Mouse (Mus musculus) forebrain, embryonic 10.5 days (tissue): ENCODE measurements around the gene Bex3. TPM values are rescaled to one million over a fixed set of nuclear protein-coding genes. Genes with fewer than 3 reads are reported as not detected.
"Not testable (repeated sequence)": the region's sequence is repeated elsewhere in the genome, so short reads cannot be mapped to it uniquely, and the experiment has no call there.

Source experiments
- DNase-seq: peaks from one replicate; pipeline ENCODE4 v3.0.0-alpha.2; 2017; ENCODE audit warnings: low spot score; ENCODE audit errors: extremely low spot score
- H3K27ac ChIP-seq: fragments of 300-500 bp; sonication (generic); 2 replicates; pipeline ENCODE4 v1.5.1; 2016; ENCODE audit warnings: mild to moderate bottlenecking
- H3K27me3 ChIP-seq: fragments of 300-500 bp; sonication (generic); 2 replicates; pipeline ENCODE4 v1.6.1; 2016; ENCODE audit warnings: mild to moderate bottlenecking; ENCODE audit not compliant: poor library complexity, severe bottlenecking
- H3K36me3 ChIP-seq: fragments of 300-500 bp; sonication (generic); replicated peaks from 2 replicates; pipeline ENCODE4 v1.6.1; 2016; ENCODE audit warnings: mild to moderate bottlenecking, moderate library complexity
- H3K4me1 ChIP-seq: fragments of 300-500 bp; sonication (generic); 2 replicates; pipeline ENCODE4 v1.6.1; 2016
- H3K4me3 ChIP-seq: fragments of 300-500 bp; sonication (generic); 2 replicates; pipeline ENCODE4 v1.5.1; 2016; ENCODE audit warnings: mild to moderate bottlenecking, moderate library complexity
- H3K9me3 ChIP-seq: fragments of 300-500 bp; sonication (generic); 2 replicates; pipeline ENCODE4 v1.6.1; 2016; ENCODE audit warnings: mild to moderate bottlenecking, moderate library complexity
- WGBS: fragments of 180-500 bp; shearing (Covaris S2); methylation state at CpG from one replicate; pipeline ENCODE4 v1.1.7; 2016; 5-methylcytosine and 5-hydroxymethylcytosine counted together
- polyA plus RNA-seq: library from polyadenylated mRNA; unstranded; fragments of >200 nt; fragmentation: Nextera tagmentation; extraction: Ambion mirVana; gene quantifications from 2 replicates; pipeline ENCODE4 v1.2.1, GENCODE M21; 2016

Gene Bex3
- polyA plus RNA-seq = 666 and 672 TPM in 2 replicates

DNA sequence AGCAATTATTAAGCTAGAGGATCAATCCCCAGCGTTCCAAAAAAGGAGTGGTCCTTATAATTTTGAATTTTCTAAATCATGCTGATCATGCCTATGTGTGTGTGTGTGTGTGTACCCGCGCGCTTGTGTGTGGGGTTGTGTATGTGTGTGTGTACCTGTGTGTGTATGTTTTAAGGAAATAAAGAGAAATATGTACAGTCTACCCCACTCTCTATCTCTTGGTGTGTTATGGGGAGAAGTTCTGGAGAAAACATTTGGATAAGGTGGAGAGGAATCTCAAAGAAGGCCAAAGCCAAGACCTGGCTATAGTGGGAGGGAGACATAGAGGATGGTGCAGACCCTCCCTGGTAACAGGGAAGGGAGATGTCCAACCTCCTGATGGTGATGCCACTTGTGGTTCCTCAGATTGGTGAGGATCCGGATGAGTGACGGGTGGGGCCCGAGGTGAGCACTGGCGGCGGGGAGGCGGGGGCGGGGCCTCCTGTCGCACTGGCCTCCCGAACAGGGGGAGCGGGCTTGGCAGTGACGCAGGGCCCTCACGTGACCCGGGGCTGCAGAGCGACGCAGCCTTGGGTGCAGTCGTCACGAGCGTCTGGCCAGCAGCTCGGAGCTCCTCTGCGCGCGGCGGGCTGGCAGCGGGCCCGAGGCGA, at the start of gene Bex3:
Gene Bex3 (plus strand): TSS at position 511 of the 650 bp plus-strand sequence.
- peak within 1 kb of the TSS; percentile 85 for H3K27ac ChIP-seq

DNA sequence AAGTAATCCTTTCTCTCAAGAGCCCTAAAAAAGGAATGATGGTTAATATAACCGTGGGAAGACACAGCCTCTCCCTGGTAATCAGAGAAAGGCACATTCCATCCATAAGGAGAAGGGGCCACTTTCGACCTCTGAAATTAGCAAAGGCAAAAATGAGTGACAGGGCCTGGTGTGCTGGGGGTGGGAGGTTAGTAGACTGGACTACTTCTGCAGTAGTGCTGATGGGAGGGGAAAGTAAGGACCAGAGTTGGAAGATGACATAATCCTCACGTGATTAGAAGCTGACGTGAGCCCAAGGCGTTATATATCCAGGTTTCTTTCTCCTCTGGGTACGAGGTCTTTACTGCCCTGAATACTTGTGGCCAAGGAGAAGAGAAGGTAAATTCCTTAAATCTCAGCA, 46.3 kb upstream of the Bex3 start:
- WGBS = 75% methylated on average over 6 of the region's 6 CpGs

More for the DNA sequence above, at the start of gene Bex3:
- Histone ChIP-seq H3K36me3 (peaks cover 14% of the 10 kb centered on the region), H3K27me3 (peaks cover 37% of the 10 kb centered on the region), H3K4me1 (peaks cover 22% of the 10 kb centered on the region), H3K4me3 (peak within 1 kb of the TSS; percentile 55)
- H3K9me3 ChIP-seq, DNase-seq: not testable (repeated sequence)
- 37% methylated on average over 12 of the region's 30 CpGs for WGBS

DNA sequence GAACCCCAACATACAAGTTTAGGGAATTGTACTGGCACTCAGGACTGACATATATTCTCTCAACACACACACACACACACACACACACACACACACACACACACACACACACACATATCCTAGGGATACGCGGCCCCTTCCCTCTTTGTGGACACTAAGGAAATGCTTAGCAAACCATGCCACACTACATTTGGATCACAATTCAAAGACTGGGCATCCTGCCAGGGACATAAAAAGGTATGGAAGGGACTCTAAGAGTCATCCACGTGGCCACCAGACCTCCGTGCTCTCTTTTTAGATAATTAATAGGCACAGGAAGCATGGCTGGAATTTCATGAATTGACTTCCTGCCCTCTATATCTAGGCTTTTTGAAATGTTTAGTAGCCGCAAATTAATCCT, 42.3 kb upstream of the Bex3 start:
- peaks cover 45% of the 10 kb centered on the region for H3K27me3 ChIP-seq
- no peaks in the 10 kb centered on the region for H3K4me1 ChIP-seq
- WGBS = 86% methylated on average over 5 of the region's 5 CpGs
- H3K27ac ChIP-seq = no peak overlapping the region
- no peak for DNase-seq
- no peaks in the 10 kb centered on the region for H3K36me3 ChIP-seq
- H3K9me3 ChIP-seq = no peaks in the 10 kb centered on the region
- H3K4me3 ChIP-seq = no peak overlapping the region

More for the DNA sequence above, 46.3 kb upstream of the Bex3 start:
- Histone ChIP-seq H3K36me3 (no peaks in the 10 kb centered on the region), H3K9me3 (no peaks in the 10 kb centered on the region), H3K27me3 (peaks cover 42% of the 10 kb centered on the region), H3K4me1 (no peaks in the 10 kb centered on the region), H3K27ac (no peak overlapping the region), H3K4me3 (no peak overlapping the region)
- no peak for DNase-seq

DNA sequence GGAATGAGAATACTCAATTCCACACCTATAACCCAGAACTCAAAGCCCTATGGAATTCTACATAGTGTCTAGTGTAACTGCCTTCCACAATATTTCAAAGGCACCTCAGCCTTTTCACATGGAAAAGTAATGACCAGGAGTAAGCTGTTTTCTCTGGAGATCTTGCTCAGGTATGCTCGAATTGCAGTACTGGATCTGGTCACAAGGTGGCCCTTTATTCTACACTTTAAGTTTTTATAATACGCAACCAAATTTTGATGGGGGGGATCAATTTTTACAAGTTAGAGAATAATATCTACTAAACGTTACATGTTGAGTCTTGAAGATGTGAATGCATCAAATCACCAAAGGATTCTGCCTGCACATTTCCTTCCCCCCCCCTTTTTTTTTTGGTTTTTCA, 31.9 kb upstream of the Bex3 start:
- H3K27me3 ChIP-seq = peaks cover 22% of the 10 kb centered on the region
- H3K4me1 ChIP-seq = no peaks in the 10 kb centered on the region
- H3K27ac ChIP-seq = no peak overlapping the region
- no peaks in the 10 kb centered on the region for H3K9me3 ChIP-seq
- no peaks in the 10 kb centered on the region for H3K36me3 ChIP-seq
- WGBS = 57% methylated on average over 3 of the region's 3 CpGs
- DNase-seq = no peak
- H3K4me3 ChIP-seq = no peak overlapping the region

DNA sequence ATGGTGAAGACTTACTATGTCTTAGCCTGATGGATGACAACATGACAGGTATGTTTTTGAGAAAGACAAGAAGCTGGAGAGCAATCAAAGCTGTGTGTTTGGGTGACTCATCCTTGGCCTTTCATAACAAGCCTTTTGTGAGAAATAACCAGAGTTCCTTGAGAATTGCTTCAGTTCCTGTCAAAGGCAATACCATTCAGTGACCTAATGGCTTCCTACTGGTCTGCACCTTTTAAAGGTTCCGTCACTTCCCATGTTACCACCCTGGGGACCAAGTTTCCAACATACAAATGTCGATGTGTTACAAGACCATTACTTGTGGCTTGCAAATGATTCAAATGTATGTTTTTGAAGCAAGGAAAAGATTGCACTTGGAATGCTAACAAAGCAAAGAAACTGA, 26.9 kb upstream of the Bex3 start:
- WGBS = 92% methylated on average over 2 of the region's 2 CpGs
- DNase-seq = no peak
- Histone ChIP-seq H3K36me3 (peaks cover 15% of the 10 kb centered on the region), H3K9me3 (no peaks in the 10 kb centered on the region), H3K27ac (no peak overlapping the region), H3K27me3 (peaks cover 31% of the 10 kb centered on the region), H3K4me3 (no peak overlapping the region), H3K4me1 (peaks cover 7% of the 10 kb centered on the region)

DNA sequence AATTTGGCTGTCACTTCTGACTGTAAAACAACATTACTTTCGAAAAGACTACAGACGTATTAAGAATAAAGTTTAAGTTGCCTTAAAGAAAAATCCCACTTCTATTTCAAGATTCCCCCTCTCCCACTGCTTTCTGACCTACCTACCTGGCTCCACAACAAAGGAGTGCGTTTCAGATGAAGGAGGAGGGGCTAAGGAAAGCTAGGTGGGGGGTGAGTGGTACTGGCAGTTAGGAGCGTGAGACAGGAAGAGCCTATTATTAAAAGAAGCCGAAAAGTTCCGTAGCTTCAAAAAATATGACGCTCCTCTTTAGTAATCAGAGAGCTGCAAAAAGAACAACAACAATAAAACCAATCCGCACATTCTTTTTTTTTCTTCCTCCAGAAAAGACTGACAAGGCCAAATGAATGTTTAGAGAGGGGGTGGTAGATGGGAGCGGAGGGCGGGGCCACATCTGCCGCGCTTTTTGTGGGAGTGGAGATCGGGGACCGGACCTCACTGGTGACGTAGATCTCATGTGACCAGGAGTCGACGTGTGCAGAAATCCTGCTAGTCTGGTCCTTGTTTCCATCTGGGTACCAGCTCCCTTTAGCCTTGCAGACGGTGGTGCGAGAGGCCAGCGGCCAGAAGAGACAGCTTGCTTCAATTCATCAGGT, 25.4 kb upstream of the Bex3 start, which contains the start of gene Tceal9:
Gene Tceal9 (plus strand): TSS at position 506 of the 656 bp plus-strand sequence.
- Histone ChIP-seq H3K4me3 (peak within 1 kb of the TSS; percentile 62), H3K27ac (peak within 1 kb of the TSS; percentile 89), H3K9me3 (no peaks in the 10 kb centered on the region), H3K36me3 (peaks cover 16% of the 10 kb centered on the region), H3K4me1 (peaks cover 7% of the 10 kb centered on the region), H3K27me3 (peaks cover 37% of the 10 kb centered on the region)
- DNase-seq = peak; percentile 72
- 25% methylated on average over 20 of the region's 20 CpGs for WGBS

DNA sequence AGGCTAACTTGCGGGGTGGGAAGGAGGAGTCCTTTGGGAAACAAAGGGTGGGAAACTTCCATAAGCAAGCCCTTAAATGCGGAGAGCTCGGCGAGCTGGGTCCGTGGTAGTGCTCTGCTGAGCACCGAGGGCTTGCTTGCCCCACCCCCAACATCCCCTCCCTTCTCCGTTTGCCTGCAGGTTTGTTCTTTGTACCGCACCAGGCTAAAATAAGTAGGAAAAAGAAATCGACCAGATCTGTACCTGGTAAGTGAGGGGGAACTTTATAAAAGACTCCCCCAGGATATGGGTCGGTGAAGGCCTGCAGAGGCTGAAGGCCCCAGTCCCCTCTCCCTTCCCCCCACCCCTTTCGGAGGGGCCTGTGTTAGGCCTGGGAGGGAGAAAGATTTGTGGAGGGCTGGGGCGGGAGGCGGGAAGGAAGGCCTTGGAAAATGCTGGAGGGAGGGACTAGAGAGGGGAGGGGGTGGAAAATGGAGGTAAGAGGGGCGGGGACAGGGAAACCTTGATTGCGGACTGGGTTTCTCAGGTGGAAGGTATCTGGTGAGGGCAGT, 24.5 kb upstream of the Bex3 start:
- Histone ChIP-seq H3K4me3 (peak overlapping the region; percentile 62), H3K27ac (peak overlapping the region; percentile 89), H3K9me3 (no peaks in the 10 kb centered on the region), H3K36me3 (peaks cover 16% of the 10 kb centered on the region), H3K27me3 (peaks cover 46% of the 10 kb centered on the region), H3K4me1 (peaks cover 7% of the 10 kb centered on the region)
- peak; percentile 23 for DNase-seq
- 18% methylated on average over 15 of the region's 15 CpGs for WGBS

DNA sequence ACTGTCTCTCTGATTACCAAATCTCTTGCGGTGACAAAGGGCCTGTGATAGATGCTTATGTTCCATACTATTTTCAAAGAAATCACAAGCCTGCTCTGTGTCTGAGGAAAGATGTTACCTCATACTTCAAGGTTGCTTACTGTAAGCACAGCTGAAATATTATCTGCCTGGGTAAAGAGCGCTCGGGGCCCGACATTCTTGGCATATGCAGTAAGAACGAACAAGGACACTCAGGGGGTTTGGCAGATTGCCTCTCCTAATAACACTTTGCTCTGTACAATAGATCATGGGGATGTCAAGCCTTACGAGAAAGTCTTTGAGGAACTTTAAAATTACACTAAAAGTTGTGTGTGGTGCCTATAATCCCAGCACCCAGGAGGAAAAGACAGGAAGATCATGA, 21.2 kb upstream of the Bex3 start:
- Histone ChIP-seq H3K9me3 (no peaks in the 10 kb centered on the region), H3K27me3 (peaks cover 53% of the 10 kb centered on the region), H3K4me1 (peaks cover 7% of the 10 kb centered on the region), H3K36me3 (peaks cover 16% of the 10 kb centered on the region), H3K4me3 (no peak overlapping the region), H3K27ac (no peak overlapping the region)
- no peak for DNase-seq
- WGBS = 90% methylated on average over 6 of the region's 6 CpGs

DNA sequence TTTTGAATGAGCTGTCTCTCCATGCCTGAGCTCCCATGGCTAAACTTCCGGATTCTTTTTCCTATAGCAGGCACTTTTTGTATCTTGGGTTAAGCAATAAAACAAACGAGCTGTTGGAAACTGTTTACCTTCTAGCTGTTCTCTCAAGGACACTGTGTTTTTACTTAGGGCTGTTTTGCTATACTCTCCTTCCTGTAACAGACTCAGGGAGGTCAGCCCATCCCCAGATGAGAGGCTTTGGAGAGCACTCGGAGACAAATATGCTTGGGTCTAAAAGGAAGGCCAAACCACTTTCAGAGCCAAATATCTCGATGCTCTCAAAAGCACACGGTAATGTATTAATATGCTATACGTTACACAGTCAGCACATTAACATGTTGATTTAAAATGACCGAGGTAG, 20.4 kb upstream of the Bex3 start:
- Histone ChIP-seq H3K4me3 (no peak overlapping the region), H3K27me3 (peaks cover 51% of the 10 kb centered on the region), H3K27ac (no peak overlapping the region), H3K36me3 (peaks cover 16% of the 10 kb centered on the region), H3K4me1 (peaks cover 7% of the 10 kb centered on the region), H3K9me3 (no peaks in the 10 kb centered on the region)
- WGBS = 85% methylated on average over 7 of the region's 7 CpGs
- DNase-seq = no peak

DNA sequence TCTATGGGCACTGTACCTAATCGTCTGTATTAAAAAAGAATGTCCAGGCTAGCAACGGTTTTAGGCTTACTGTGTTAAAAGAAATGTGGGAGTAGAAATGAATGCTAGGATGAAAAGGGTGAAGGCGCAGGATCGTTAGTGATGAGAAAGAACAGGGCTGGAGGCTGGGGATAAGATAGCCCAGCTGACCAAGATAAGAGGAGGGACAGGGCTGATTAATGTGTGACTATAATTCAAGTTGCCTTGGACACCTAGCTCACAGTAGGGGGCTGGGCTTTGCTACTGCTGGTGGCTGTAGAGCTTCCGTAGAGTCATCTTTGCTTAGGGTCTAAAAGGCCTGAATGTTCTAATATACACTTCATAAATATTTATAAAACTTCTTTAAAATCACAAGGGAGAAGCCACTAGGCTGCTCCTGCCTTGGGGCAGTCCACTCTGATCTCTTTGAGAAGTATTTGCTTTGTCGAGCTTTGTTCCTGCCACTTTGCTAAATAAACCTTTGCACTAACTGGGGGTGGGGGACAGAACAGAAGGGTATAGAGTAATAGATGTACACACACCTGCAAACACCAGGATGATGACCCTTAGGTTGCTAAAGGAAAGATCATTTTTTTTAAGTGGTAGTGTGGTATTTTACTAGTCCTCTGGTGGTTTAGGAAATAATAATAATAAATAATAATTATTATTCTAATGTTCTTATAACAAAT, 17.9 kb upstream of the Bex3 start:
- WGBS = 66% methylated on average over 6 of the region's 6 CpGs
- Histone ChIP-seq H3K4me1 (no peaks in the 10 kb centered on the region), H3K9me3 (no peaks in the 10 kb centered on the region), H3K27me3 (peaks cover 38% of the 10 kb centered on the region), H3K27ac (no peak overlapping the region), H3K36me3 (peaks cover 11% of the 10 kb centered on the region), H3K4me3 (no peak overlapping the region)
- DNase-seq = no peak

DNA sequence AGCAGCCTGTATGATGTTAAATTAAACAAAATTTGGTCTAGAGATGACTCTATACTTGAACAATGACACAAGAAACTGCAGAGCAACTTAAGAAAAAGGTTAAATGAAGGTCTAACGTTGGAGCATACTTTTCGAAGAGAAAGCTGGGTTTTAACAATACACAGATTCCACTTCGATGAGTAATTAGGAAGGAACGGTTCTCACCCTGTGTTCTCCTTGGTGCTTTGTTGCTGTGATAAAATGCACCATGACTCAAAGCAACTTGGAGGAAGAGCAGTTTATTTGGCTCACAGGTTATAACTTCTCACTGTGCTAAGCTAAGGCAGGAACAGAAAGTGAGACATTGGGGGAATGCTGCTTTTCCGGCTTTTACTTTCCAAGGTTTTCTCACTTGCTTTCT, 2.3 kb upstream of the Bex3 start:
- H3K27ac ChIP-seq = no peak overlapping the region
- WGBS = 82% methylated on average over 5 of the region's 5 CpGs
- H3K9me3 ChIP-seq = no peaks in the 10 kb centered on the region
- no peak overlapping the region for H3K4me3 ChIP-seq
- peaks cover 14% of the 10 kb centered on the region for H3K36me3 ChIP-seq
- DNase-seq = no peak
- H3K27me3 ChIP-seq = peaks cover 42% of the 10 kb centered on the region
- peaks cover 16% of the 10 kb centered on the region for H3K4me1 ChIP-seq

DNA sequence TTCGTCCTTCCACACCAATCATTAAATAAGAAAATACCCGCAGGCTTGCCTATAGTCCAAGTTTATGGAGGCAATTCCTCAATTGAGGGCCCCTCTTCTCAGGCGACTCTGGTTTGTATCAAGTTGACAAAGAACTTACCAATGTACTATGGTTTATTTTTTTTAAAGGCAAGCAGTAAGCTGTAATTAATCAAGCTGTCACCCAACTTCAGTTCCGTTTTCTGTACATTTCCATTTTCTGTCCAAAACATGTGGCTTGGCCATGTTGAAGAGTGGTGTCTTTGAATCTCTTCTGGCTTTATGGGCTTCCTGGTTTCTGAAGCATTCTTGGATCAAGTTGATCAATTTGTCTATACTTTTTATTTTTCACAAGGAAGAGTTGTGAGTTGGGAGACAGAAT, 1.9 kb upstream of the Bex3 start:
- H3K27ac ChIP-seq = no peak overlapping the region
- 89% methylated on average over 4 of the region's 4 CpGs for WGBS
- H3K27me3 ChIP-seq = peaks cover 41% of the 10 kb centered on the region
- no peak overlapping the region for H3K4me3 ChIP-seq
- DNase-seq = no peak
- no peaks in the 10 kb centered on the region for H3K9me3 ChIP-seq
- H3K4me1 ChIP-seq = peaks cover 16% of the 10 kb centered on the region
- H3K36me3 ChIP-seq = peaks cover 14% of the 10 kb centered on the region
